Mouse (Mus musculus) bone marrow macrophage, adult 2 months (primary cell): Measurements from ENCODE around the gene Rnf215. TPM values are rescaled to one million over a fixed set of nuclear protein-coding genes. Genes with fewer than 3 reads are reported as not detected.

Experiments used
- H3K27ac ChIP-seq: 2 replicates; pipeline ENCODE4 v1.5.1; 2012; ENCODE audit warnings: low read depth, low read length; ENCODE audit not compliant: insufficient read depth
- H3K4me1 ChIP-seq: 2 replicates; pipeline ENCODE4 v1.6.1; 2012; ENCODE audit warnings: low read length; ENCODE audit not compliant: control insufficient read depth, insufficient read depth
- H3K4me3 ChIP-seq: 2 replicates; pipeline ENCODE4 v1.5.1; 2012; ENCODE audit warnings: mild to moderate bottlenecking, low read length, moderate library complexity; ENCODE audit not compliant: insufficient read depth
- CTCF ChIP-seq: IDR thresholded peaks from 2 replicates; pipeline ENCODE4 v1.5.1; 2012; ENCODE audit warnings: low read depth, mild to moderate bottlenecking, low read length, moderate library complexity
- POLR2A ChIP-seq: IDR thresholded peaks from 2 replicates; pipeline ENCODE4 v1.6.1; 2012; ENCODE audit warnings: mild to moderate bottlenecking, low read depth, low read length, borderline replicate concordance
- polyA plus RNA-seq: library from polyadenylated mRNA; stranded (reverse); fragments of >200 nt; gene quantifications from 2 replicates; pipeline ENCODE4 v1.2.4, GENCODE M21; 2012; ENCODE audit not compliant: missing spikeins, insufficient read depth, insufficient read length

The Rnf215 gene
- polyA plus RNA-seq, 1 experiment, result 15.4 TPM

DNA sequence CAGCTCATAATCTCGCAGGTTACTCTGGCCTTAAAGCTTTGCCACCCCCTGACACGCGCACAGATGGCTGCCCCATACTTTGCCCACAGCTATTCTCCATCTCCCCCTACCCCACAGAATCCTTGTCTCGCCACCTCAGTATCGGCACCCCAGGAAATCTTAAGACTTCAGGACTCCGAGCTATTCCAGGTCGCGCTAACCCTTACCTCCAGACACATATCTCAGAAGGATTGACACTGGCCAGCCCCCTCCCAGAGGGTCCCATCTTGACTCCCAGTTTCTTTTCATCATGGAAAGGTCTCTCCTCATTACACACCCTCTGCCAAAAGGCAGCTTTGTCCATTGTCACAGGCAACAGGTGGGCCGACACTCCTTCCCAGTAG is 52.3 kb downstream of the Rnf215 start:
- Histone ChIP-seq H3K4me3 (peak overlapping the region; percentile 97), H3K4me1 (peaks cover 48% of the 10 kb centered on the region), H3K27ac (no peak overlapping the region)
- TF ChIP-seq POLR2A, result no peak
- TF ChIP-seq CTCF, result no peak

DNA sequence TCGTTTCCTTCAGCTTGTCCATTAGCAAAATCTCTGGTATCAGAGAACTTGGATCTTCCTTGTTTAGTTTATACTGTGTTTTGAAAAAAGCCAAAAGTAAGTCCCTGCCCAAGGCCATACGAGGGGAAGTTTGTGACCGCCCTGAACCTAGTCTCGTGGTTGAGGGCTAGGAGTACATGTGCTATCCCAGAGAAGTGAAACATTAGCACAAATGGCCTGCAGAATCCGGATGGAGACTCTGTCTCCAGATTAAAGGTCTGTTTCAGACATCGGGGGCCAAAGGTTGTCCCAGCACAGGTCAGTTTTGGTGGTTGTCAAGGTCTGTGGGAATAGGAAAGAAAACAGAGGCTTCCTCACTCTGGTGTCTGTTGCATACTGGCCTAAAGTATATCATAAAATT is 54.2 kb downstream of the Rnf215 start:
- Histone ChIP-seq H3K4me3 (no peak overlapping the region), H3K4me1 (peaks cover 56% of the 10 kb centered on the region), H3K27ac (no peak overlapping the region)
- no peak for TF ChIP-seq CTCF
- no peak for TF ChIP-seq POLR2A

DNA sequence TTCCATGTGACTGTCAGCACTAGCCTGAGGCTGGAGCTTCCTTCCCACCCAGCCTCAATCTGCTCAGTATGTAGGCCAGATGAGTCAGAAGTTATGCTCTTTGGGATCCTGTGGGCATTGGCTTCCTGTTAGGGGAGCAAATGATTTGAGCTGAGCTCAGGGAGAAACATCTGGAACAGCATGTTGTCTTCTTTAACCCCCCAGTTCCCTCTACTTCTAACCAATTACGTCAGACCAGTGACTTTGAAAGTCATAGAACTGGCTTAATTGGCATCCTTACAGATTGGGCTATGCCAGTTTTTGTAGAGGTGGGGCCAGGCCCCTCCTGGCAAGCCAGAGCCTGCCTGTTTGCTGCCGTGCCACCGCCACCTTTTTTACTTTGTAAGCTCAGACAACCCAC is 55.7 kb downstream of the Rnf215 start:
- H3K27ac ChIP-seq, result peak overlapping the region; percentile 63
- no peak overlapping the region for H3K4me3 ChIP-seq
- no peak for TF ChIP-seq POLR2A
- TF ChIP-seq CTCF, result no peak
- H3K4me1 ChIP-seq, result peaks cover 68% of the 10 kb centered on the region

Other genes with a start within 250 kb of the Rnf215 start
- gene 4921536K21Rik, start 240.1 kb upstream of the Rnf215 start, polyA plus RNA-seq, result 0.21 and 0.31 TPM in 2 replicates
- 1.9 and 2.2 TPM in 2 replicates for gene Dusp18, start 240.0 kb upstream of the Rnf215 start, polyA plus RNA-seq
- gene Slc35e4, start 220.5 kb upstream of the Rnf215 start, polyA plus RNA-seq, result 9.6 and 9.7 TPM in 2 replicates
- gene Tcn2, start 203.0 kb upstream of the Rnf215 start, polyA plus RNA-seq, result 107 and 117 TPM in 2 replicates
- gene Pes1, start 171.2 kb upstream of the Rnf215 start, polyA plus RNA-seq, result 58.8 and 73.7 TPM in 2 replicates
- gene 4930556J24Rik, start 158.4 kb upstream of the Rnf215 start, polyA plus RNA-seq, result not detected in 2 replicates
- gene Gal3st1, start 151.6 kb upstream of the Rnf215 start, polyA plus RNA-seq, result not detected in 2 replicates
- gene Sec14l4, start 103.7 kb upstream of the Rnf215 start, polyA plus RNA-seq, result not detected in 2 replicates
- not detected in 2 replicates for gene Sec14l3, start 70.4 kb upstream of the Rnf215 start, polyA plus RNA-seq
- gene Mtfp1, start 39.8 kb upstream of the Rnf215 start, polyA plus RNA-seq, result 0.76 and 0.78 TPM in 2 replicates
- gene Sec14l2, start 11.8 kb upstream of the Rnf215 start, polyA plus RNA-seq, result not detected in 2 replicates
- gene Ccdc157, start 25.1 kb downstream of the Rnf215 start, polyA plus RNA-seq, result 1.8 and 2.3 TPM in 2 replicates
- 21.1 and 23.1 TPM in 2 replicates for gene Sf3a1, start 25.1 kb downstream of the Rnf215 start, polyA plus RNA-seq
- gene Tbc1d10a, start 51.6 kb downstream of the Rnf215 start, polyA plus RNA-seq, result 16.2 and 17.8 TPM in 2 replicates
- 4.1 and 5.4 TPM in 2 replicates for gene Castor1, start 83.0 kb downstream of the Rnf215 start, polyA plus RNA-seq
- gene Osm, start 101.2 kb downstream of the Rnf215 start, polyA plus RNA-seq, result 5.3 and 6.2 TPM in 2 replicates
- 0.21 TPM in 1 of 2 replicates, not detected in the other for gene Lif, start 122.4 kb downstream of the Rnf215 start, polyA plus RNA-seq